Mouse (Mus musculus) olfactory bulb, adult 2 months (tissue): ENCODE measurements around the gene Hoxc6. TPM values are rescaled to one million over a fixed set of nuclear protein-coding genes. Genes with fewer than 3 reads are reported as not detected.
A peak's percentile ranks its signal among the peaks of the same experiment; 100 is the strongest.

Experiments used
- H3K27ac ChIP-seq: fragments of 200-500 bp; 2 replicates; pipeline ENCODE4 v1.5.1; 2012; ENCODE audit warnings: low read depth, low read length; ENCODE audit not compliant: insufficient read depth
- H3K4me1 ChIP-seq: fragments of 200-500 bp; 2 replicates; pipeline ENCODE4 v1.6.1; 2012; ENCODE audit warnings: low read length; ENCODE audit not compliant: control insufficient read depth, insufficient read depth
- H3K4me3 ChIP-seq: fragments of 200-500 bp; 2 replicates; pipeline ENCODE4 v1.5.1; 2012; ENCODE audit warnings: mild to moderate bottlenecking, low read depth, low read length, moderate library complexity; ENCODE audit not compliant: insufficient read depth
- CTCF ChIP-seq: fragments of 200-500 bp; IDR thresholded peaks from 2 replicates; pipeline ENCODE4 v1.5.1; 2012; ENCODE audit warnings: low read depth, mild to moderate bottlenecking, low read length, moderate library complexity; ENCODE audit not compliant: insufficient read depth
- POLR2A ChIP-seq: fragments of 200-500 bp; IDR thresholded peaks from 2 replicates; pipeline ENCODE4 v1.6.1; 2012; ENCODE audit warnings: mild to moderate bottlenecking, low read depth, low read length, moderate library complexity; ENCODE audit not compliant: insufficient read depth
- WGBS: fragments of 180-500 bp; shearing (Covaris S2); methylation state at CpG from one replicate; pipeline ENCODE4 v1.1.7; 2018; 5-methylcytosine and 5-hydroxymethylcytosine counted together
- polyA plus RNA-seq: library from polyadenylated mRNA; stranded (reverse); fragments of >200 nt; gene quantifications from 2 replicates; pipeline ENCODE4 v1.2.4, GENCODE M21; 2012; ENCODE audit warnings: low replicate concordance; ENCODE audit not compliant: missing spikeins, insufficient read depth, insufficient read length

Gene Hoxc6
- polyA plus RNA-seq, 1 experiment, result not detected

DNA sequence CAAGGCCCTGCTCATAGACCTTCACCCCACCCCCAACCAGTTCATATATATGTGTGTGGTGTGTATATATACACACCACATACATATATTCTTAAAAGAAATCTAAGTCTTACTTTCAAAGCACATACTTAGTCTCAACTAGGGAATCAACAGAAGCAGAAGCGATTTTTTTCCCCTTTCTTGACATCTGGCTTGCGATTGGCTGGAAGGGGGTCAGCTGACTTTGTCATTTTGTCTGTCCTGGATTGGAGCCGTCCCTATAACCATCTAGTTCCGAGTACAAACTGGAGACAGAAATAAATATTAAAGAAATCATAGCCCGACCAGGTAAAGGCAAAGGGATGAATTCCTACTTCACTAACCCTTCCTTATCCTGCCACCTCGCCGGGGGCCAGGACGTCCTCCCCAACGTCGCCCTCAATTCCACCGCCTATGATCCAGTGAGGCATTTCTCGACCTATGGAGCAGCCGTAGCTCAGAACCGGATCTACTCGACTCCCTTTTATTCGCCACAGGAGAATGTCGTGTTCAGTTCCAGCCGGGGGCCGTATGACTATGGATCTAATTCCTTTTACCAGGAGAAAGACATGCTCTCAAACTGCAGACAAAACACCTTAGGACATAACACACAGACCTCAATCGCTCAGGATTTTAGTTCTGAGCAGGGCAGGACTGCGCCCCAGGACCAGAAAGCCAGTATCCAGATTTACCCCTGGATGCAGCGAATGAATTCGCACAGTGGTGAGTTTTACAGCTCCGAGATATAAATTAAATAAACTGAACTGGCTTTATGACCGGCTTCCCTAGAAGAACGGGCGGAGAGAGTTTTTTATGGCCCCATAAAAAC lies 11.4 kb downstream of the Hoxc6 start:
- no peak for TF ChIP-seq CTCF
- TF ChIP-seq POLR2A, result no peak
- Histone ChIP-seq H3K4me3 (no peak overlapping the region), H3K4me1 (peaks cover 5% of the 10 kb centered on the region; the same call in 1 of the 2 replicates), H3K27ac (no peak overlapping the region)
- WGBS, result 3% methylated on average over 27 of the region's 27 CpGs

DNA sequence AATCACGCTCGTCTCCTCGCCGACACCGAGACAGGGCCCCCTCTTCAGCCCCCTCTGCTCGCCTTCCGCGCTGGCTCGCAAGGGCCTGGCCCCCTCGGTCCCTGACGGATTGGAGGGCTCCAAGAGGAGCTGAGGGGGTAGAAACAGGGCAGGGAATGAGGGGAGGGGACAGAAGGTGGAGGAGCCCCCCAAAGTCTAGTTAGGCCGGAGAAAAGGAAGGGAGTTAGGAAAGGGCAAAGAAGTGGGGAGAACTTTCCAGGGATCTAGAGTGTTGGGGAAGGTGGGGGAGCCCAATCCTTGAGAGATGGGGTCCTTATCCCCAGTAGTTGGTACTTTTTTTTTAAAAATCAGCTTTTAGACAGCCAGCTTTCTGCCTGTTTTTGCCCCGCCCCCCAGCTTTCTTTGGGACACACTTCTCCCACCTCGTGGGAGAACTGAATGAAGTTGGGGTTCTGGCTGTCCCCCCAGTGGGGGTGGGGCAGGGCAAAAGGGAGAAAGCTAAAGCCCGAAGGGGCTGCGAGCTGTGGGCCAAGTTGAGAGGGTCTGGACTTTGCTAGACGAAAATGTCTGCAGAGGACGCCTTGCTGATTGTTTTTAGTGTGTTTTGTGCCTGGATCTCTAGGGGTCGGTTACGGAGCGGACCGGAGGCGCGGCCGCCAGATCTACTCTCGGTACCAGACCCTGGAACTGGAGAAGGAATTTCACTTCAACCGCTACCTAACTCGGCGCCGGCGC lies 12.2 kb downstream of the Hoxc6 start:
- WGBS, result 2% methylated on average over 31 of the region's 31 CpGs
- no peak for TF ChIP-seq CTCF
- no peak for TF ChIP-seq POLR2A
- Histone ChIP-seq H3K4me1 (peaks cover 5% of the 10 kb centered on the region; the same call in 1 of the 2 replicates), H3K4me3 (no peak overlapping the region), H3K27ac (no peak overlapping the region)

DNA sequence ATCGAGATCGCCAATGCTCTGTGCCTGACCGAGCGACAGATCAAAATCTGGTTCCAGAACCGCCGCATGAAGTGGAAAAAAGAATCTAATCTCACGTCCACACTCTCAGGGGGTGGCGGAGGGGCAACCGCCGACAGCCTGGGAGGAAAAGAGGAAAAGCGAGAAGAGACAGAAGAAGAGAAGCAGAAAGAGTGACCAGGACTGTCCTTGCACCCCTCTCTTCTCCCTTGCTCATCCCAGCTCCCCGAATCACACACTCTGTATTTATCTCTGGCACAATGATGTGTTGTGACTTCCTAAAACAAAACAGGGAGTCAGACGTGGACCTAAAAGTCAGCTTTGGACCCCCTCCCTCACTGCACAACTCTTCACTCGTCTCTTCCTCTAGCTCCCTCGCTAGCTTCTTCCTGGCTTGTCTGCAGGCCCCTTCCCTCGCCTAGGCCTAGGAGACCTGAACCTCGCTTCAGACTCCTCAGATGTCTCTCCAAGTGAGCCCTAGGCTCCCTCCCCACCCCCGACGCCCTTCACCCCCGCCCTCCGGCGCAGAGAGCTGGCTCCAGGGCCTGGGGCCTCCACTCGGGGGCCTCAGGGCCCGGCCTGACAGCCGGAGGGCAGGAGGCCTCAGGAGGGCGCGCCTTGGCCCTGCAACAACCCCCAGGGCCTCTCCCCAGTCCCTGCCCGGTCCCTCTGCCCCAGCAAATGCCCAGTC lies 12.9 kb downstream of the Hoxc6 start:
- H3K4me3 ChIP-seq, result no peak overlapping the region
- no peak overlapping the region for H3K27ac ChIP-seq
- no peak for TF ChIP-seq CTCF
- TF ChIP-seq POLR2A, result no peak
- H3K4me1 ChIP-seq, result peaks cover 5% of the 10 kb centered on the region; the same call in 1 of the 2 replicates
- WGBS, result 4% methylated on average over 28 of the region's 28 CpGs

DNA sequence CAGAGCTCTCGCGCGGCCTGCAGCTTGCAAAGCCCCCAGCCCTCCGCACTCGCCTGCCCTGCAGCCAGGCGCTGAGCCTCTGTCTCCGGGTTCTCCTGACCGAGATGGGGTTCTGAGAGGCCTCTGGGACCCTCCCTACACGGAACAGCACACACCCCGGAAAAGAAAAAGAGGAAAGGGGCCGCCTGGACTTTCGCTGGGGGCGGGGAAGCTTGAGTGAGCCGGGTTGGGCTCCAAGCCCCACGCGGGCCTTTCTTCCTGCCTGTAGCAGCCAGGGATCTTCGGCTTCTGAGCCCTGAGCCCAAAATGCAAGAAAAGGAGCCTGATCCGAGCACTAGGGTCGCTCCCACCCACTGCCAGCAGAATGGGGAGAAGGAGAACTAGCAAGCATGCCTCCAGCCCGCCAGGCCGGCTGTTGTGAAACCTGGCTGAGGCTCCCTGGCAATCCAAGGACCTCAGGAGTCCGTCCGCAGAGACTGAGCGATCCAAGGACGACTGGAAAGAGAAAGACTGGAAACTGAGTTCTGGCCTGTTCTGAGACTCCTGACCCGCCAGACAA lies 13.9 kb downstream of the Hoxc6 start:
- TF ChIP-seq CTCF, result no peak
- no peak for TF ChIP-seq POLR2A
- 7% methylated on average over 26 of the region's 26 CpGs for WGBS
- peaks cover 5% of the 10 kb centered on the region; the same call in 1 of the 2 replicates for H3K4me1 ChIP-seq
- H3K27ac ChIP-seq, result no peak overlapping the region
- H3K4me3 ChIP-seq, result no peak overlapping the region

DNA sequence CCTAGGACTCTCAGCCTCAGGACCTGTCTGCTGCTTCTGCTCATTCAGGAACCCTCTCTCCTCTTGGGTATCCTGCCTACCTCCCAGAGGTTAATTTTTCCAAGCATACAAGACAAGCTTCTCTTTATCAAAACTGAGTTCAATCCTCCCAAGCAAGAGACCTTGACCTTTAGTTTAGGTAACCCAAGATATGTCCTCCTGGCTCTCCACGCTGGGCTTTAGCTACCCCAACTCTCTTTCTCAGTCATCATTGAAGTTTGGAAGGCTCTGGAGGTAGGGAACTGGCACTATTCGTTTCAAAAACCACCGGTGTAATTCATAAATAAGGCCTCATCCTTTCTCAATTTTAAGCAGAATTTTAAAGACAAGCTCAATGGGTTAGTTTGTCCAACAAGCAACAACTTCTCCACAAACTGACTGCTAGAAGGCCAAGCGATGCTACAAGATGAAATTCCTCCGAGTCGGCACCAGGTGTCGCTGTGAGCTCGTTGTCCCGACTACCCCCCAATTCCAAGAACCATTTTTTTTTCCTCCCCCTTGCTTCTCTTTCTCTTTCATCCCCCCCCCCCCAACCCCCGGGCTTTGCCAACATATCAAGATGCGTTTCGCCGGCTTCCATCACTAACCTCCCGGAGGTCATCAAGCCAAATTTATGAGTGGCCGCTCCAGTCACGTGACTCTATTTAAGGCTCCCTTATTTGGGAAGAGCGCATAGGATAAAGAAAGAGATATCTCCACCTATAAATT lies 15.4 kb downstream of the Hoxc6 start:
- TF ChIP-seq POLR2A (no peak), CTCF (peak; percentile 78; the same call in 1 of the 2 replicates)
- Histone ChIP-seq H3K27ac (no peak overlapping the region), H3K4me1 (peaks cover 5% of the 10 kb centered on the region; the same call in 1 of the 2 replicates), H3K4me3 (no peak overlapping the region)
- 4% methylated on average over 17 of the region's 17 CpGs for WGBS

DNA sequence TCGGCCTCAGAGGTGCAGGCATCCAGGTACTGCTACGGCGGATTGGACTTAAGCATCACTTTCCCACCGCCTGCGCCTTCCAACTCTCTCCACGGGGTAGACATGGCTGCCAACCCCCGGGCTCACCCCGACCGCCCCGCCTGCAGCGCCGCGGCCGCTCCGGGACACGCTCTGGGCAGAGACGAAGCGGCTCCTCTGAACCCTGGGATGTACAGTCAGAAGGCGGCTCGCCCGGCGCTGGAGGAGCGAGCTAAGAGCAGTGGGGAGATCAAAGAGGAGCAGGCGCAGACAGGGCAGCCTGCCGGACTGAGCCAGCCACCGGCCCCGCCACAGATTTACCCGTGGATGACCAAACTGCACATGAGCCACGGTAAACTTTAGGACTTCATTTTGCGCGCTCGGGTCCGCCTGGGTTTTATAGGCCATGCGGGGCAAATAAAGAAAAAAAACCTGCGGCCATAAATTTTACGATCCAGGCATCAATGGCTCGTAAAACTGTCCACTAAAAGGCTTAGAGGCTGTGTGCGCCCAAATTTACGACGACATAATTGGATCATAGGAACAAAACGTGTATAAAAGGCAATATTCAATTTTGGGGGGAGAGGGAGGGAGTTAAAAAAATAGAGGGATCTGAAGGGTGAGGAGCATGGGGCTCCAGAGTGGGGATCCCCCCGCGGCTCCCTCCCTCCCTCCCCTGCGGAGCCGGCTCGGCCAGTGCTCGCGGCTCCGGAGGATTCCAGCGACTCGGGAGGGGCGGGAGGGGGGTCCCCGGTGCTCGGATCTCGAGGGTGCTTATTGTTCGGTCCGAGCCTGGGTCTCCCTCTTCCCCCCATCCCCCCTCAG lies 16.3 kb downstream of the Hoxc6 start:
- Histone ChIP-seq H3K4me1 (peaks cover 5% of the 10 kb centered on the region; the same call in 1 of the 2 replicates), H3K4me3 (no peak overlapping the region), H3K27ac (no peak overlapping the region)
- TF ChIP-seq CTCF (no peak), POLR2A (no peak)
- 1% methylated on average over 57 of the region's 57 CpGs for WGBS

DNA sequence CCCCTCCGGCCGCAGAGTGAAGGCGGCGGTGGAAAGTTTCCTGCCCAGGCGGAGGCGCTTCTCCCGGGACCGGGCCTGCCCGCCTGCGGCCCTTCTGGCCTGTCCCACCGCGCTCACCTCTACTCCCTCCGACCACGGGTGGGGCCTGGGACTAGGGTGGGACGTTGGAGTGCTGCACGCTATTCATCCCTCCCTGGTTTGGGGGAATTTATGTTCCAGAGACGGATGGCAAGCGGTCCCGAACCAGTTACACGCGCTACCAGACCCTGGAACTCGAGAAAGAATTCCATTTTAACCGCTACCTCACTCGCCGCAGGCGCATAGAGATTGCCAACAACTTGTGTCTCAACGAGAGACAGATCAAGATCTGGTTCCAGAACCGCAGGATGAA lies 16.9 kb downstream of the Hoxc6 start:
- WGBS, result 5% methylated on average over 28 of the region's 28 CpGs
- no peak overlapping the region for H3K4me3 ChIP-seq

More for the DNA sequence above, 16.9 kb downstream of the Hoxc6 start:
- H3K27ac ChIP-seq, result no peak overlapping the region
- H3K4me1 ChIP-seq, result peaks cover 5% of the 10 kb centered on the region; the same call in 1 of the 2 replicates
- TF ChIP-seq CTCF (no peak), POLR2A (no peak)
